Mouse (Mus musculus): ENCODE measurements around the gene Tbl2. TPM values are rescaled to one million over a fixed set of nuclear protein-coding genes. Genes with fewer than 3 reads are reported as not detected.

The Tbl2 gene
- polyA plus RNA-seq, 1 experiment from 2014 or later = 26.5 TPM

DNA sequence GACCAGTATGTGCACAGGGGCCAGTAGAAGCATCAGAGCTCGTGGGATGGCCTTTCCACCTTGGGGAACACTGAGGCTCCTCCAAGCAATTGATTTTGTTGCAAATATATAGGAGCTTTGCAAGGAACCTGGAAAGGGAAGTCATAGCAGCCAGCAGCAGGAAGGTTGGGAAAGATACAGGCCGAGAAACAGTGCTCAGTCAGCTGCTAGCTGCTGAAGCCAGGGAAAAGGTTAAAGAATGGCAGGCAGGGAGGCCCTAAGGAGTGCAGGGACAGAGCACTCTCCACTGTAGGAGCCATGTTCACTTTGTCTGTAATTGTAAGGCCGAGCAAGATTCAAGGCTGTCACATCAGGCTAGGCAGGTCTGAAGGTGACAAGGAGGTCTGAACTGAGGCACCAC, 29.1 kb downstream of the Tbl2 start:
- H3K27me3 ChIP-seq = no peaks in the 10 kb centered on the region; the same call in 1 of the 2 replicates
- ATAC-seq (ENCODE audit: low FRiP score, low read depth) = no peak
- H3K9ac ChIP-seq (replicated peaks) = no peak overlapping the region
- H3K36me3 ChIP-seq = peaks cover 84% of the 10 kb centered on the region
- no peaks in the 10 kb centered on the region for H3K4me1 ChIP-seq
- no peaks in the 10 kb centered on the region for H3K9me3 ChIP-seq
- no peak overlapping the region for H3K4me3 ChIP-seq
- H3K27ac ChIP-seq (replicated peaks) = no peak overlapping the region
- H3K4me2 ChIP-seq (replicated peaks) = no peak overlapping the region
- 80% methylated on average over 3 of the region's 3 CpGs for WGBS

DNA sequence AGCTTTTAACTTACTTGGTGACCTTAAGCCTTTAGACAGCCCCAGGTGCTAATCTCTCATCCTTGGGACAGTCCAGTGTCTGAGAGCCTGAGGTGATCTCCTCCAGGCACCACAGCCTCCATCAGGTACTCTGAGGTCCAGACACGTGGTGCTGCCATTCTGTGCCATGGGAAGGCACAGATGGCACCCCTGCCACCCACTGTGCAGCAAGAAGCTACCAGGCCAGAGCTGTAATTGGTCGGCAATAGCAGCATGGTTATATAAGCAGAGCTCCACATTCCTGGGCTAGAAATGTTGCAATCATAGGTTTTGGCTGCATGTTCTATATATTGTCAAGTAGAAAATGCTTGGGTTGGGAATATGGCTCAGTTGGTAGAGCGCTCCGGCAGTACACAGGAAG, 29.5 kb downstream of the Tbl2 start:
- no peak overlapping the region for H3K9ac ChIP-seq (replicated peaks)
- no peak overlapping the region for H3K27ac ChIP-seq (replicated peaks)
- WGBS = 88% methylated on average over 4 of the region's 4 CpGs
- no peak overlapping the region for H3K4me3 ChIP-seq
- no peak for ATAC-seq (ENCODE audit: low FRiP score, low read depth)
- no peaks in the 10 kb centered on the region for H3K9me3 ChIP-seq
- no peaks in the 10 kb centered on the region for H3K4me1 ChIP-seq
- H3K27me3 ChIP-seq = no peaks in the 10 kb centered on the region; the same call in 1 of the 2 replicates
- H3K4me2 ChIP-seq (replicated peaks) = no peak overlapping the region
- H3K36me3 ChIP-seq = peaks cover 81% of the 10 kb centered on the region

DNA sequence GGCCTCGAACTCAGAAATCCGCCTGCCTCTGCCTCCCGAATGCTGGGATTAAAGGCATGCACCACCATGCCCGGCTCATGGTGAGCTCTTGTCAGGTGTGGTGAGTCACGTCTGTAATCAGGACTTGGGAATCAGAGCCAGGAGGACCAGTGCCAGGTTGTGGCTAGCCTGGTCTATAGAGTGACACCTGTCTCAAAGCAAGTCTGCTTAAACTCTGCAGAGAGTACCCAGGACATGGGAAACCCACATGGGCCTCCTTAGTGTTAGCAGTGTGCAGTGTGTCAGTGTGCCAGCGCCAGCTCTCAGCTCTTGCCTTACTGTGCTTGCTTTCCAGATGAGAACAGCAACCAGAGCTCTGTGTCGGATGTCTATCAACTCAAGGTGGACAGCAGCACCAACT, 30.2 kb downstream of the Tbl2 start:
- WGBS = 94% methylated on average over 7 of the region's 7 CpGs
- H3K27ac ChIP-seq (replicated peaks) = no peak overlapping the region
- no peak for ATAC-seq (ENCODE audit: low FRiP score, low read depth)
- no peaks in the 10 kb centered on the region; the same call in 1 of the 2 replicates for H3K27me3 ChIP-seq
- H3K4me1 ChIP-seq = no peaks in the 10 kb centered on the region
- H3K4me2 ChIP-seq (replicated peaks) = no peak overlapping the region
- H3K36me3 ChIP-seq = peaks cover 77% of the 10 kb centered on the region
- H3K9me3 ChIP-seq = peaks cover 1% of the 10 kb centered on the region; the same call in 1 of the 2 replicates
- no peak overlapping the region for H3K9ac ChIP-seq (replicated peaks)
- no peak overlapping the region for H3K4me3 ChIP-seq

DNA sequence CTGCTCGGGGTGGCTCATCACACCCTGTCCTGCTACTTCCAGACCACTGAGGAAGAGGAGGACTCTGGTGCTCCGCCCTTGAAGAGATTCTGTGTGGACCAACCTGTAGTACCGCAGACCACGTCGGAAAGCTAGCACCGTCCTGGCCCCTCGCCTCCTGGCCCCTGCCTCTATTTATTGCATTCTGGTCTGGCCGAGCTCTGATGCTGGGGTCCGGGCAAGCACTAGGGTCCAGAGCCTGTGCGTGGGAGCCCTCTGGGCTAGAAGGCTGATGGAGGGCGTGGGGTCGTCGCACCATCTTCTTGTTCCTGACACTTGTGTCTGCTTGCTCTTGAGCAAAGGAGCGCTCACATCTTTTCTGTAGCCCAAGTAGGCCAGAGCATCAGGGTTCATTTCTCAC, 31.3 kb downstream of the Tbl2 start:
- H3K36me3 ChIP-seq = peaks cover 70% of the 10 kb centered on the region
- WGBS = 93% methylated on average over 14 of the region's 14 CpGs
- H3K27me3 ChIP-seq = no peaks in the 10 kb centered on the region; the same call in 1 of the 2 replicates
- H3K4me3 ChIP-seq = no peak overlapping the region
- ATAC-seq (ENCODE audit: low FRiP score, low read depth) = no peak
- no peak overlapping the region for H3K27ac ChIP-seq (replicated peaks)
- H3K9me3 ChIP-seq = peaks cover 6% of the 10 kb centered on the region; the same call in 1 of the 2 replicates
- no peak overlapping the region for H3K4me2 ChIP-seq (replicated peaks)
- H3K9ac ChIP-seq (replicated peaks) = no peak overlapping the region
- no peaks in the 10 kb centered on the region for H3K4me1 ChIP-seq

DNA sequence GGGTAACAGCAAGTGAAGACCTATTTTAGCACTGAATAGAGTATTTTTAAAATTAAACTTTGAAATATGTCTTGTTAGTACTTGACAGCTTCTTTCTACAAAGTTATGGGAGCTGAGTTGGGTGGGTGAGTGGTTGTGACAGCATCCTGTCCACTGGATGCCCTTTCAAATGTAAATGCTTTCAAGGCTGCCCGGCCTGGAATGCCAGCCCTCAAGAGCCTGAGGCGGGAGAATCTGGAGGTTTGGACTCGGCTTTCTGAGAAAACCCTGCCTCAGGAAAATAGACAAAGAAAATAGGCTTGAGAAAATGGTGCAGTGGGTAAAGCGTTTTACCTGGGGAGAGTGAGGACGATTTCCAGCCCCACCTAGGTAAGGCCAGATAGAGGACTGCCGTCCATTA, 32.3 kb downstream of the Tbl2 start:
- H3K9me3 ChIP-seq = peaks cover 6% of the 10 kb centered on the region; the same call in 1 of the 2 replicates
- H3K4me2 ChIP-seq (replicated peaks) = no peak overlapping the region
- WGBS = 78% methylated on average over 6 of the region's 6 CpGs
- H3K27ac ChIP-seq (replicated peaks) = no peak overlapping the region
- H3K4me1 ChIP-seq = 0 out of 2 replicates have a peak, but pooled peaks cover 2% of the 10 kb centered on the region
- ATAC-seq (ENCODE audit: low FRiP score, low read depth) = no peak
- H3K9ac ChIP-seq (replicated peaks) = no peak overlapping the region
- H3K27me3 ChIP-seq = no peaks in the 10 kb centered on the region; the same call in 1 of the 2 replicates
- H3K4me3 ChIP-seq = no peak overlapping the region
- peaks cover 63% of the 10 kb centered on the region for H3K36me3 ChIP-seq

DNA sequence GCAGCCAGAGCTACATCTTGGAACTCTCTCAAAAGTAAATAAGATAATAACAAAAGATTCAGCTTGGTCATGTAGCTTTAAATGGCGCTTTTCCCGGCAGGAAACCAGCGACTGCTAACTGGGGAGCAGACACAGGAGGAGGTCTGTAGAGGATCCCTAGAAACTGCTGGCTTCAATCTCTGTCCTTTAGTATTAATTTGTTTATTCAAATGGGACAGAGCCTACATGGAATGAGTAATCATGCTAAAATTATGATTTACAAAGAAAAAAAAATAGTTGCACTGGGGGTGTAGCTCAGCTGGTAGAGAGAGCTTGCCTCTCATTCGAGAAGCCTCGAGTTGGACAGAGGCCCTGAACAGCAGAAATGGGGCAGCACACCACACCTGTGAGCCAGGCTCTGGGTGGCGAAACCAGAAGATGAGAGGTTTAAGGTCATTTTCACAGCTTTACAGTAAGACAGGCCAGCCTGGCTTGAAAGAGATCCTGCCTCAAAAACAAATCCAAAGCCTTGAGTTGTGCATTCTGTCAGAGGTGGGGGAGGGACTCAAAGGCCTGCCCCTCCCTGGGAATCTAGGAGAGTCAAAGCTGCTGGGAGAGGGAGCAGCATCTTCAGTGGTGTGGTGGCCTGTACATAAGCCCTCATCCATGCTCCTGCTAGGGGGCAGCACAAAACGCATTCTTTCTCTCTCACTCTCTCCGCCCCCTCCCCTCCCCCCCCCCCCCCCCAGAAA, 33.8 kb downstream of the Tbl2 start:
- H3K36me3 ChIP-seq = peaks cover 48% of the 10 kb centered on the region
- peaks cover 6% of the 10 kb centered on the region; the same call in 1 of the 2 replicates for H3K9me3 ChIP-seq
- no peaks in the 10 kb centered on the region; the same call in 1 of the 2 replicates for H3K27me3 ChIP-seq
- ATAC-seq (ENCODE audit: low FRiP score, low read depth) = no peak
- no peak overlapping the region for H3K4me2 ChIP-seq (replicated peaks)
- H3K9ac ChIP-seq (replicated peaks) = no peak overlapping the region
- WGBS = 60% methylated on average over 8 of the region's 8 CpGs
- H3K4me3 ChIP-seq = no peak overlapping the region
- H3K27ac ChIP-seq (replicated peaks) = no peak overlapping the region
- 0 out of 2 replicates have a peak, but pooled peaks cover 2% of the 10 kb centered on the region for H3K4me1 ChIP-seq

DNA sequence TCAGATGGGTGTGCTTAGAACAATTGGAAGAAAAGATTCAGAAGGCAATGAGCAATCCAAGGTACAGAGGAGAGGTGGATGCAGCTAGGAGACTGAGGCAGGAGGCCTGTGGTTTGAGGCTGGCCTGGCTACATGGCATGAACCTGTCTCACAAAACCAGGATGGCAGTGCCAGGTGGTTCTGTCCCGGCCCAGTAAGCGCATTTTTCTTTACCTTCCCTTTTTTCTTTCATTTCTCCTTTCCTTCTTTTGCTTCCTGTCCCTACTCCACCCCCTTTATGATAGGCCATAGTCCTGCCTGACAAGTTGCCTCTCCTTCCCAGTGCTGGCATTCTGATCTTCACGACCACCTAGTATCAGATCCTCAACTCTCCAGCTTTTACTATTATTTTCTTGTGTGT, 35.6 kb downstream of the Tbl2 start:
- 98% methylated on average over 3 of the region's 3 CpGs for WGBS
- H3K4me2 ChIP-seq (replicated peaks) = no peak overlapping the region
- H3K9me3 ChIP-seq = peaks cover 6% of the 10 kb centered on the region; the same call in 1 of the 2 replicates
- no peak for ATAC-seq (ENCODE audit: low FRiP score, low read depth)
- H3K27me3 ChIP-seq = no peaks in the 10 kb centered on the region; the same call in 1 of the 2 replicates
- peaks cover 33% of the 10 kb centered on the region for H3K36me3 ChIP-seq
- H3K4me3 ChIP-seq = no peak overlapping the region
- H3K27ac ChIP-seq (replicated peaks) = no peak overlapping the region
- H3K4me1 ChIP-seq = peaks cover 19% of the 10 kb centered on the region
- no peak overlapping the region for H3K9ac ChIP-seq (replicated peaks)

DNA sequence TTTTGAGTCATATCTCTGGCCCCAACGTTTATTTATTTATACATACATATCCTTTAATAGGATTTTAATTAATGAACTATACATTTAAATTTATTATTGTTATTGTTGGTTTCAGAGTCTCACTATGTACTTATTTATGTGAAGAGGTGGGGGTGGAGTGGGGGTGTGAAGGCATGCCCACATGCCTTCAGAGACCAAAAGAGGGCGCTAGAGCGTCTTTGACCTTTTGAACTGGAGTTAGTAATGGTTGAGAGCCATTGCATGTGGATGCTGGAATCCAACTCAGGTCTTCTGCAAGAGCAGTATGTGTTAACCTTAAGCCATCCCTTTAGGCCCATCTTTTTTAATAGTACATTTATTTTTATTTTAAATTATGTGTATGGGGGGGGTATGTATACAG, 36.1 kb downstream of the Tbl2 start:
- H3K9ac ChIP-seq (replicated peaks) = no peak overlapping the region
- H3K27ac ChIP-seq (replicated peaks) = no peak overlapping the region
- H3K36me3 ChIP-seq = peaks cover 27% of the 10 kb centered on the region
- no peak for ATAC-seq (ENCODE audit: low FRiP score, low read depth)
- H3K4me2 ChIP-seq (replicated peaks) = no peak overlapping the region
- H3K4me1 ChIP-seq = peaks cover 24% of the 10 kb centered on the region
- WGBS = 27% methylated on average over 3 of the region's 3 CpGs
- H3K27me3 ChIP-seq = no peaks in the 10 kb centered on the region; the same call in 1 of the 2 replicates
- no peak overlapping the region for H3K4me3 ChIP-seq
- H3K9me3 ChIP-seq = peaks cover 6% of the 10 kb centered on the region; the same call in 1 of the 2 replicates

DNA sequence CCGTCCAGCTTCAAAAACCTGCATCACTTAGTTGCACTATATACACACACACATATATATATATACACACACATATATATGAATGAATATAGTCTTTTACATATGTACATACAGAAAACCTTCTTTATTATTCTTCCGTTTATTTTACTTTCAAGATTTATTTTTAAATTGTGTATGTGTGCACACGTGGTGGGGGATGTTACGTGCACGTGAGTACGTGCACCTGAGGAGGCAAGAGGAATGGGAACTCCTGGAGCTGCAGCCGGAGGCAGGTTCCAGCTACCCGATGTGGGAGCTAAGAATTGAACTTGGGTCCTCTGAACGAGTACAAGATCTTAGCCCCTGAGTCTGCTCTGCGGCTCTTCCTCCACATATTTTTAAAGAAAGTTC, 36.8 kb downstream of the Tbl2 start:
- Histone ChIP-seq H3K9ac (replicated peaks) (peak overlapping the region; percentile 99), H3K27ac (replicated peaks) (peak overlapping the region; percentile 98), H3K9me3 (peaks cover 6% of the 10 kb centered on the region; the same call in 1 of the 2 replicates), H3K27me3 (no peaks in the 10 kb centered on the region), H3K4me3 (peak overlapping the region; percentile 99), H3K4me1 (peaks cover 25% of the 10 kb centered on the region), H3K4me2 (replicated peaks) (peak overlapping the region; percentile 86), H3K36me3 (peaks cover 21% of the 10 kb centered on the region)
- WGBS = 21% methylated on average over 10 of the region's 10 CpGs
- no peak for ATAC-seq (ENCODE audit: low FRiP score, low read depth)

DNA sequence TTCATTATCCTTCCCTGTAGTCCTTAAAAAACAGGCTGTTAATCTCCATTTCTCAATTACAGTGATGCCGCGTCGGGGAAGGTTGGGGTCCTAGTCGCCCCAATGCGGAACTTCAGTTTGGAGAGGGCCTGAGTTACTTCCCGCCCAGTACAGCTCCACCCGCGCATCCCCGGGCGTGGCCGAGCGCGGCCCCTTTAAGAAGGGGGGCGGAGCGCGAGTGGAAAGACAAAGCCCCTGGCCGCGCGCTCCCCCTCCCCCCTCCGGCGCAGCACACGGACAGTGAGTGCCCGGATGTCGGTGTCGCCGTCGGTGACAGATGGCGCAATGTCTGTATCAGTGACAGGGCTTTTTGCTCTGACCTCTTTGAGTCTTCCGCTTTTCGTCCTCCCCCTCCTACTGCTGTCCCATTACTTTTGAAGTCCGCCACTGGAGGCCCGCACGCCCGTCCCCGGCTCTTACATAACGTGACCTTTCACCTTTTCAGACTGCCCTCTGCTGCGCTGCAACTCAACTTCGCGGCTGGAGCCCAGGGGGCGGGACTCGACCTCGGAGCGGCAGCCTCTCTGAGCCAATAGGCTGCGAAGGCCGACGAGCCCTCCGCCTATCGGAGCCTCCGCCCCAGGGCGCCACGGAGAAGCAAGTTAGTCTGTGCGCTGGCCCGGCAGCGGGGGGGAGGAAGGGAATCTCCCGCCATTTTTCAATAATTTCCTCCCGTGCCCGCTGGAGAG, 37.3 kb downstream of the Tbl2 start, which contains the start of gene Baz1b:
Gene Baz1b, plus strand, starts transcription at position 644 of the 728 bp plus-strand sequence.
- peak; percentile 98 for ATAC-seq (ENCODE audit: low FRiP score, low read depth)
- Histone ChIP-seq H3K4me3 (peak within 1 kb of the TSS; percentile 99), H3K4me2 (replicated peaks) (peak within 1 kb of the TSS; percentile 86), H3K9me3 (peaks cover 6% of the 10 kb centered on the region; the same call in 1 of the 2 replicates), H3K27me3 (no peaks in the 10 kb centered on the region), H3K27ac (replicated peaks) (peak within 1 kb of the TSS; percentile 98), H3K36me3 (peaks cover 15% of the 10 kb centered on the region), H3K4me1 (peaks cover 25% of the 10 kb centered on the region), H3K9ac (replicated peaks) (peak within 1 kb of the TSS; percentile 99)
- WGBS = under 1% methylated on average over 57 of the region's 57 CpGs

DNA sequence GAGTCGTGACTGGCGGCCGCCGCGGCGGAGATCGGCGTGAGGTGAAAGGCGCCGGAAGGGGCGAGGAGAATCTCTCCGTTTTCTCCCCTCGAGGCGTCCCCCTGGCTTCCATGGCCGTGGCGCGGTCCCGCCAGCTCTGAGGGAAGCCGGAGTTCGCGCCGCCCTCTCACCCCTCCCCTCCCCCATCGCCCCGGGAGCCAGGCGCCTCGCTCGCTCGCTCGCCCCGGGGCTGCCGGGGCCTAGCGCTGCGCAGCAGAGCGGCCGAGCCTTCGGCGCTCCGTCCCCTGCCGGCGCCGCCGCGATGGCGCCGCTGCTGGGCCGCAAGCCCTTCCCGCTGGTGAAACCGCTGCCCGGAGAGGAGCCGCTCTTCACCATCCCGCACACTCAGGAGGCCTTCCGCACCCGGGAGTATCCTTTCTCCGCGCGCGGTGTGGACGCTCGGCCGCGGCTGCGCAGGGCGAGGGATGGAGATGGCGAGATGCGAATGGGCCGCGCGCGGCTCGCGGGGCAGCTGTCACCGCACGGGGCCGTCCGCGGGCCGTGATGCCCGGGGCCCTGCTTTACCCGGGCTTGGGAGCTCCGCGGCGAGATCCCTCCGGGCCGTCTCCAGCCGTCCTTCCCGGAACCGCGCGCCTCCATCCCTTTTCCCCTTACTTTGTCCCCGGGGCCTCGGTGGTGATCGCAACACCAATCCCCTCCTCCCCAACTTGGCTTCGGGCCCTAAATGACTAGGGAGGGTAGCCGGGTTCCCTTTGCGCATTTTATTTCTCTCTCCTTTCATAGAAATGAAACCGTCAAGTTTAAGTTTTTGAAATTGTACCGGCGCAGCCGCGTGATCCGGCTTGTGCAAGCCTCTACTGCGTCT, 38.1 kb downstream of the Tbl2 start:
- H3K9ac ChIP-seq (replicated peaks) = peak overlapping the region; percentile 99
- peak overlapping the region; percentile 98 for H3K27ac ChIP-seq (replicated peaks)
- peaks cover 7% of the 10 kb centered on the region; the same call in 1 of the 2 replicates for H3K36me3 ChIP-seq
- H3K27me3 ChIP-seq = no peaks in the 10 kb centered on the region
- peaks cover 30% of the 10 kb centered on the region for H3K4me1 ChIP-seq
- under 1% methylated on average over 100 of the region's 102 CpGs for WGBS
- H3K4me3 ChIP-seq = peak overlapping the region; percentile 99
- peak; percentile 75 for ATAC-seq (ENCODE audit: low FRiP score, low read depth)
- peaks cover 6% of the 10 kb centered on the region; the same call in 1 of the 2 replicates for H3K9me3 ChIP-seq
- peak overlapping the region; percentile 86 for H3K4me2 ChIP-seq (replicated peaks)
